Mouse (Mus musculus) bone marrow macrophage, adult 2 months (primary cell): ENCODE data around the gene Nipsnap1. TPM values are rescaled to one million over a fixed set of nuclear protein-coding genes. Genes with fewer than 3 reads are reported as not detected.

ENCODE experiments used
- H3K27ac ChIP-seq: 2 replicates; pipeline ENCODE4 v1.5.1; 2012; ENCODE audit warnings: low read depth, low read length; ENCODE audit not compliant: insufficient read depth
- H3K4me1 ChIP-seq: 2 replicates; pipeline ENCODE4 v1.6.1; 2012; ENCODE audit warnings: low read length; ENCODE audit not compliant: control insufficient read depth, insufficient read depth
- H3K4me3 ChIP-seq: 2 replicates; pipeline ENCODE4 v1.5.1; 2012; ENCODE audit warnings: mild to moderate bottlenecking, low read length, moderate library complexity; ENCODE audit not compliant: insufficient read depth
- CTCF ChIP-seq: IDR thresholded peaks from 2 replicates; pipeline ENCODE4 v1.5.1; 2012; ENCODE audit warnings: low read depth, mild to moderate bottlenecking, low read length, moderate library complexity
- POLR2A ChIP-seq: IDR thresholded peaks from 2 replicates; pipeline ENCODE4 v1.6.1; 2012; ENCODE audit warnings: mild to moderate bottlenecking, low read depth, low read length, borderline replicate concordance
- polyA plus RNA-seq: library from polyadenylated mRNA; stranded (reverse); fragments of >200 nt; gene quantifications from 2 replicates; pipeline ENCODE4 v1.2.4, GENCODE M21; 2012; ENCODE audit not compliant: missing spikeins, insufficient read depth, insufficient read length

Gene Nipsnap1
- polyA plus RNA-seq, 1 experiment: 7.7 TPM

DNA sequence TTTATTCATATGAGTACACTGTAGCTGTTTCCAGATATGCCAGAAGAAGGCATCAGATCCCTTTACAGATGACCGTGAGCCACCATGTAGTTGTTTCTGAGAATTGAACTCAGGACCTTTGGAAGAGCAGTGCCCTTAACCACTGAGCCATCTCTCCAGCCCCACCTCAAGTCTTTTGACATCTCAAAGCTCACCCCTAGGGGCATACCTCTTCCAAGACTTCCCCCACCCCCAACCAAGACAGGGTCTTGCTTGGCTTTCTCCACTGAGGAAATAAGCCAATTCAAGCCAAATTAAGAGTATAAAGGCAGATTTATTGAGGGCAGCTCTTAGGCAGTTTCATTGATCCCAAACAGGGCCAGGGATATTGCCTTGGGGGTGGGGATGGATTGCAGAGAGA lies 11.0 kb upstream of the Nipsnap1 start:
- Histone ChIP-seq H3K27ac (no peak overlapping the region), H3K4me3 (no peak overlapping the region), H3K4me1 (no peaks in the 10 kb centered on the region)
- TF ChIP-seq POLR2A (no peak), CTCF (no peak)

DNA sequence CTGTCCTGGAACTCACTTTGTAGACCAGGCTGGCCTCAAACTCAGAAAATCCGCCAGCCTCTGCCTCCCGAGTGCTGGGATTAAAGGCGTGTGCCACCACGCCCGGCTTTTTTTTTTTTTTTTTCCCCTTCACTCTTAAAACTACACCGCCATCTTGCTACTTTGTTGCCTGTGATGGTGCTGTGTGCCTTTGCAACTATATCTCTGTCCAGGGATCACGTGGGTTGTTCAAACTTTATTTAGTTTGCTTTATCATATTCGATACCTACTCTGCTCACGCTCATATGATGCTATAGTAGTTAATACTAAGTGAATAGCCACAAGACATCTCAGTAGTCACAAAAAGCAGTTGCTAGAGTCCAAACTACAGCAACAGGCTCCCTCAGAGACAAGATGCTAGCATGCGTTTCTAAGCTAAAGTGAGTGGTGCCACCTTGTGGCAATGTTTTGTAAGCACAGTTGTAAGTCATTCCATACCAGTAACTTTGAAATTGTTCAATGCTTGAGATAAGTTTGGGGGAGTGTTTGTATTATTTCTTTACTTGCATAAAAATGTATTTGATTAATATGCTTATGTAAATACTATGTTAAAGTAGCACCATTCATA lies 8.0 kb upstream of the Nipsnap1 start:
- Histone ChIP-seq H3K4me3 (no peak overlapping the region), H3K4me1 (no peaks in the 10 kb centered on the region), H3K27ac (no peak overlapping the region)
- TF ChIP-seq CTCF (no peak), POLR2A (no peak)

DNA sequence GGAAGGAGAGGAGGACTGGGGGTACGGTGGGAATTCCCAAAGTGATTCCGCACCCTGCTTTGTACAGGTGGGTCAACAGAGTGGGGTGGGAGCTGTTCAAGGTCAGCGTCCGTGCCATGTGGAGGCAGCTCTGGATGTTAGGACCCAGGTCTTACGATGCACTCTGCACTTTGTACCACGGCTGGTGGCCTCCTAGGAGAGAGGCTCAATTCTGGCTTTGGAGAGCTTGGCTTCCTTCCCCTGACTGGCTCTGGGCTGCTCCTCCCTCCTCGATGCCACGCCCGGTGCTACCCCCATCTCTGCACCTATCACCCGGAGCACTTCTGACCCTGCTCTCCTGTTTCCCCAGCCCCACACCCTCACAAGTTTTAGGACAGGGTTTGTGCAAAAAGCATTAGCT lies 800 bp downstream of the Nipsnap1 start:
- Histone ChIP-seq H3K4me3 (peak overlapping the region; percentile 82), H3K27ac (no peak overlapping the region), H3K4me1 (peaks cover 8% of the 10 kb centered on the region; the same call in 1 of the 2 replicates)
- TF ChIP-seq POLR2A (no peak), CTCF (no peak)

DNA sequence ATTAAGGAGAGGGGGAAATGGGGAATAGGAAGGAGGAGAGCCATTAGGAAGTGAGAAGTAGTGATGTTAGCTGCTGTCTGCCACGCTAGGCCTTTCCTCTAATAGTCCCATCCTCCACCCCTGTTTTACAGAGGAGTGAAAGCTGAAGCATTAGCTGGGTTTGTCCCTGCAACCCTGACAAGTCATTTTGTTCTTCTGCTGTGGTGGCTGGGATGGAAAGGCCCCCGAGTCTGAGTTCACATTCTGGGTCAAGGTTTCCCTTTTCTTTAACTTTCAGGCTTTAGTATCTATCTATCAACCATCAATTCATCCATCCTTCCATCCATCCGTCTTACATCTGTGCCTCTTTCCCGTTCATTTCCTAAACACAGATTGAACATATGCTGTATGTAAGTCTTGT lies 7.3 kb downstream of the Nipsnap1 start:
- no peak overlapping the region for H3K27ac ChIP-seq
- H3K4me3 ChIP-seq: no peak overlapping the region
- no peaks in the 10 kb centered on the region for H3K4me1 ChIP-seq
- no peak for TF ChIP-seq POLR2A
- no peak for TF ChIP-seq CTCF

DNA sequence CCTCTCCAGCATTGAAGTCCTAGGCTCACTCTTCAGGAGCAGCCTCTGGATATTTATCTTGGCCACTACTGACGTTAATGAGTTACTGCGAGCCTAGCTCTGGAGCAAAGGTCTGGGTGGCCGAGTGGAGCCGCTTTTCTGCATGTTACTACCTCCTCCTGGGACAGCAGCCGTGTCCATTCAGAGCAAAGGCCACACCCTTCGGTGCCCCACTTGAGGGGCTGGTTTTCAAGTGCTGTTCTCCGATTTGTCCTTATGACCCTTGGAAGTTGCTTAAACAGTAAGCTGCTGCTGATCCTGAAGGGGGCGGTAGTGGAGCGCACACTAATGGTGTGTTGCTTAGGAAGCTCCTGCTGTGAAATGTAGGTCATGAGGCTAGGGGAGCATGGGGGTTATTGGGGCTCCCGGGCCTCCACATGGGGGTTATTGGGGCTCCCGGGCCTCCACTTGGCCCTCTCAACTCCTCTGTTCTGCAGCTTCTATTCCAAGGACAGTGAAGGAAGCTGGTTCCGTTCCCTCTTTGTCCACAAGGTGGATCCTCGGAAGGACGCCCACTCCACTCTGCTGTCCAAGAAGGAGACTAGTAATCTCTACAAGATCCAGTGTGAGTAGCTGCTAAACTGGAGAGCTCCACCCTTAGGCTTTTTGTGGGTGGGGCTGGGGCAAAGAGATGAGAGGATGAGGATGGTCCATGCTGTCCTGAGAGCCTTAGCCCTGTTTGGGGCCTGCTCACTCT lies 9.3 kb downstream of the Nipsnap1 start:
- Histone ChIP-seq H3K4me1 (no peaks in the 10 kb centered on the region), H3K27ac (no peak overlapping the region)
- TF ChIP-seq POLR2A (no peak), CTCF (no peak)

DNA sequence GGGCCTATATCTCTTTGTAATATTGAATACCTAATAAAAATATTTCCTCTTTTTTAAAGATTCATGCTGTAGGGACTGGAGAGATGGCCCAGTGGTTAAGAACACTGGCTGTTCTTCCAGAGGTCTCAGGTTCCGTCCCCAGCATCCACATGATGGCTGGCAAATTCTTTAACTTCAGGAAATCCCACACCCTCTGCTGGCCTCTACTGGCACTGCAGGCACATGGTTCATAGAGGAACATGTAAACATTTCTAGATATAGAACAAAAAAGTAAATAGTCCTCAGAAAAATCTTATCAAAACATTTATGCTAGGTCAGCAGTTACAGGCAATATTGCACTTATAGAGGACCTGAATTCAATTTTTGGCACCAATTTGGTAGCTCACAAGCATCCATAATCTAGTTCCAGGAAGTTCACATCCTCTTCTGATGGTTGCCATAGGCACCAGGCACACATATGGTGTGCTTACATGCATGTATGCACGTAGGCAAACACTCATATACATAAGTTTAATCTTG lies 11.7 kb downstream of the Nipsnap1 start:
- TF ChIP-seq CTCF (peak; percentile 30; the same call in 1 of the 2 replicates), POLR2A (no peak)
- H3K4me1 ChIP-seq: no peaks in the 10 kb centered on the region
- H3K27ac ChIP-seq: no peak overlapping the region
- no peak overlapping the region for H3K4me3 ChIP-seq

More for the DNA sequence above, 9.3 kb downstream of the Nipsnap1 start:
- H3K4me3 ChIP-seq: no peak overlapping the region

DNA sequence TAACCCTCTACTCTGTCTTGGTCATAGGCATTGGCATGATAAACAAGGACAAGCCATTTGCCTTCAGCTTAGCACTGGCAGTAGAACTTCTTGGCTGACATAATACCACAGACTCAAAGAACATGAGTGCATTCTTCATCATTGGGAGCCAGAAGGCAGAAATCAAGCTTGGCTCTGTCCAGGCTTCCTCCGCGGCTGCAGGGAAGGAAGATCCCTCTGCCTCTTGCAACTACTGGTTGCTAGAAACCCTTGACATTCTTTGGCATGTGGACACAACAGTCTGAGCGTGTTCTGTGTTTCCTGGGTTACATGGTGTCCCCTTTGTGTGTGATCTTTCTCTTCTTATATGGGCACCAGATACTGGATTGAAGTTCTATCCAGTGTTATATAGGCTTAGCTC lies 13.2 kb downstream of the Nipsnap1 start:
- no peak for TF ChIP-seq CTCF
- no peak for TF ChIP-seq POLR2A
- Histone ChIP-seq H3K4me3 (no peak overlapping the region), H3K27ac (no peak overlapping the region)

DNA sequence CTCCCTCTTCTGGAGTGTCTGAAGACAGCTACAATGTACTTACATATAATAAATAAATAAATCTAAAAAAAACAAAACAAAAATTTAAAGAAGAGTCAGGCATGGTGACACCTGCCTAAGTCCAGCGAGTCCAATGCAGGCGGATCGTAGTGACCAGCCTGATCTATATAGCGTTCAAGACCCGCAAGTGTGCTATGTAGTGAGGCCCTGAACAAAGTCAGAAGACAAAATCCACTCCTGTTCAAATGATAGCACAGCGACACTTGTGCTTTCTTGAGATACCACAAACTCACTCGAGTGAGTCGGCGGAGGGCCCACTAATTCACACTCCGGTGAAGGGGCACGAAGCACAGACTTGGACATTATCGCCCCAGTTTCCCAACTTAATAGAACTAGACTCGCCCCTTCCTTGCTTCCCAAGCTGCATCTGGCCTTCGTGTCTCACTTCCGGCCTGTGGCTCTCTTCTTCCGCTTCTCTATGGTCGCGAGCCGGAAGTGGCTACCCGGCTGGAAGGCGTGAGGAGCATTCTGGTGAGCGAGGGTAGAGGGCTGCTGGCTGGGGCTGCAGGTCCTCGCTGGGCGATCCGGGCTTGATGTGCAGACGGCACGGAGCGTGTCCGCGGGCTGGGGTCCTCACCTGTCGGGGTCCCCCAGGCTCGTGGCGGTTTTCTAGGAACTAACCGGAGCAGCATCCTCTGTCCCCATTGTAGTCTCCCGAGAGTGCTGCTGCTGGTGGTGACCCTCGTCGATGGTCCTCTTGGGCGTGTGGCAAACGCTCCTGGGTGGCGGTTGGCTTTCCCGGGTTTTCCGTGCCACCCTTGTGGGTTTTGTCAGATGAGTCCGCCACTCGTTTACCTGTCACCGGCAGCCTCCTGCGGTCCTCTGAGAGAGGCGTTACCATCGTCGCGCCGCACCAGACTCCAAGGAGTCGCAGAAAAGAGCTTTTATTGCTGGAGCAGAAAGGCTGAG lies 21.4 kb downstream of the Nipsnap1 start, which contains the start of gene Thoc5:
Gene Thoc5 (plus strand): TSS at position 473 of the 969 bp plus-strand sequence.
- peak within 1 kb of the TSS; percentile 36 for H3K27ac ChIP-seq
- TF ChIP-seq CTCF: no peak
- TF ChIP-seq POLR2A: no peak

More for the DNA sequence above, 13.2 kb downstream of the Nipsnap1 start:
- H3K4me1 ChIP-seq: no peaks in the 10 kb centered on the region

DNA sequence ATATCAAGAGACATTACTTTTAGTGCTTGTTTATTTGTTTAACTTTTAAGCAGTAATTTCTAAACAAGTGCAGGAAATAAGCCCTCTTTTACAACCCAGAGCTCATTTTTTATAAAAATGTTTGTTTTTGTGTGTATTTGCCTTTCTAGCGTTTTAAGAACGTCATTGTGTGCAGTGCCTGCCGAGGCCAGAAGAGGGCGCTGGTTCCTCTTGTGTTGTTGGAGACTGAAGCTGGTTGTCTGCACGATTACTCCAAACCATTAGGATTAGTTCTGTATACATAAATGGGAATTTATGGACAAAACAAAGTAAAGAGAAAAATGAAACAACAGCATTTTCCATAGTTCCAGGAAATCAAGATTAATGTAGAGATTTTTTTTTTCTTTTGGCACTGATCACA lies 26.7 kb downstream of the Nipsnap1 start:
- TF ChIP-seq POLR2A (no peak), CTCF (peak; percentile 61)
- Histone ChIP-seq H3K4me3 (no peak overlapping the region), H3K4me1 (peaks cover 4% of the 10 kb centered on the region; the same call in 1 of the 2 replicates), H3K27ac (no peak overlapping the region)

More for the DNA sequence above, 21.4 kb downstream of the Nipsnap1 start, which contains the start of gene Thoc5:
- Histone ChIP-seq H3K4me1 (peaks cover 4% of the 10 kb centered on the region; the same call in 1 of the 2 replicates), H3K4me3 (peak within 1 kb of the TSS; percentile 76)
